Mouse (Mus musculus): ENCODE data around the gene Prkab2. TPM values are rescaled to one million over a fixed set of nuclear protein-coding genes. Genes with fewer than 3 reads are reported as not detected.

Gene Prkab2
- polyA plus RNA-seq (2016; fragmentation: Nextera tagmentation; extraction: Ambion mirVana), result 24.6 and 25.1 TPM in 2 replicates

DNA sequence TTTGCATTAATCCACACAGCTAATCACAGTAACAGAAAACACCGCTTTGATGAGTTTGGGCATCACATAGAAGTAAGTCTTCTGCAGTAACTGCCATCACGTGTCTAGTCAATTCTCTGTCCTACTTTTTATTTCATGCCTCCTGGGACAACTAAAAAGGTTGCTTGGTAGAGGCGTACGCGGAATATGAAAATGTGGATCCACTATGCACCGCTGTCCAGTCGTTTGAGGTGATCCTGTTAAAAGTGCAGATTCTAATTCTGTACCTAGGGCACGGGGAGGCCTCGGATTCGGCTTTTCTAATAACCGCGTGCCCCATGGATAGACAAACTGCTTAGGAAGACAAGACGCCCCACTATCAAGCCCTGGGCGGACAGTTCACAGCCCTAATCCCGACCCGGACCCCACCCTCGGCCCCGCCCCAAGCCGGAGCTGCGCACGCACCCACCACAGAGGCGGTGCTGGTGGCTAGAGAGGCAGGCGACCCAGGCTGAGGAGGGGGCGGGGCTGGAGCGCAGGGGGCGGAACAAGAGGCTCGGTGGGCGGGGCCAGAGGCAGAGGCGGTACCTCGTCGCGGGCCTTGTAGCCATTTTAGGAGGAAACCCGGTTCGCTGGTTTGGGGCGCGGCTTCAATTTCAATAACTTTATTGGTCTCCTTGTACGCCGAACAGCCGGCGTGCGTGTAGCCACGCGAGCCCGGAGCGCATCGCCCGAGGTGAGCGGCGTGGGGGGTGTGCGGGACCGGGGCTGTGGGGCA, at the start of gene Prkab2:
Prkab2 (plus strand) TSS at position 539 of the 757 bp plus-strand sequence.
- Histone ChIP-seq H3K9ac (peak within 1 kb of the TSS; percentile 82), H3K27me3 (replicated peaks) (no peaks in the 10 kb centered on the region), H3K9me3 (replicated peaks) (peaks cover 4% of the 10 kb centered on the region), H3K4me2 (peak within 1 kb of the TSS; percentile 80), H3K4me1 (replicated peaks) (peaks cover 32% of the 10 kb centered on the region), H3K27ac (ENCODE audit: poor library complexity, severe bottlenecking) (peak within 1 kb of the TSS; percentile 72), H3K4me3 (peak within 1 kb of the TSS; percentile 83), H3K36me3 (peaks cover 8% of the 10 kb centered on the region)
- peak; percentile 96 for ATAC-seq (ENCODE audit: insufficient number of reproducible peaks, low FRiP score)
- WGBS, result 2% methylated on average over 51 of the region's 51 CpGs

GRCm38 (mm10) chr3:97609201-97609844, 48.7 kb upstream of the Prkab2 start:
- Histone ChIP-seq H3K4me1 (replicated peaks) (peaks cover 11% of the 10 kb centered on the region; the same call in 1 of the 2 replicates), H3K36me3 (no peaks in the 10 kb centered on the region), H3K9me3 (replicated peaks) (no peaks in the 10 kb centered on the region), H3K9ac (peak overlapping the region; percentile 82), H3K27me3 (replicated peaks) (0 out of 2 replicates have a peak, but pooled peaks cover 3% of the 10 kb centered on the region), H3K4me3 (peak overlapping the region; percentile 68), H3K4me2 (peak overlapping the region; percentile 86), H3K27ac (ENCODE audit: poor library complexity, severe bottlenecking) (peak overlapping the region; percentile 83)
- WGBS, result 3% methylated on average over 20 of the region's 20 CpGs
- peak; percentile 47 for ATAC-seq (ENCODE audit: insufficient number of reproducible peaks, low FRiP score)

- 0 out of 2 replicates have a peak, but pooled peaks cover 3% of the 10 kb centered on the region for H3K27me3 ChIP-seq (replicated peaks)
- H3K36me3 ChIP-seq, result no peaks in the 10 kb centered on the region
- H3K4me1 ChIP-seq (replicated peaks), result peaks cover 11% of the 10 kb centered on the region; the same call in 1 of the 2 replicates
- peak within 1 kb of the TSS; percentile 83 for H3K27ac ChIP-seq (ENCODE audit: poor library complexity, severe bottlenecking)
- under 1% methylated on average over 56 of the region's 56 CpGs for WGBS
- H3K4me3 ChIP-seq, result peak within 1 kb of the TSS; percentile 68
- H3K4me2 ChIP-seq, result peak within 1 kb of the TSS; percentile 86
- H3K9me3 ChIP-seq (replicated peaks), result no peaks in the 10 kb centered on the region
- peak; percentile 91 for ATAC-seq (ENCODE audit: insufficient number of reproducible peaks, low FRiP score)
- H3K9ac ChIP-seq, result peak within 1 kb of the TSS; percentile 82
These were observed 48.1 kb upstream of the Prkab2 start, which contains the start of gene Chd1l for GRCm38 (mm10) chr3:97609845-97610410. Chd1l (minus strand) TSS chr3:97610203.

DNA sequence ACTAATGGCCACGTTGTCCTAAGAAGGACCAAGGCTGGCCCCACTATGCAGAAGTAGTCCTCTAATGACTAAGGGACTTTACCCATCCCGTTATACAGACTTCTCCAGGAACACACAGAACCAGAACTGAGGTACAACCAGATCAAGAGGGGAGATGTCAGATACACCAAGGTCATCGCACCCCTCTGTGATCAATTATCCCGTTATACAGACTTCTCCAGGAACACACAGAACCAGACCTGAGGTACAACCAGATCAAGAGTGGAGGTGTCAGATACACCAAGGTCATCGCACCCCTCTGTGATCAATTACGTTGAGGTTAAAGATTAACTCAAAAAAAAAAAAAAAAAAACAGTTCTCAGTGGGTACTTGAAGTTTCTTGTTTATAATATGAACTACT, 47.0 kb upstream of the Prkab2 start:
- ATAC-seq (ENCODE audit: insufficient number of reproducible peaks, low FRiP score), result no peak
- Histone ChIP-seq H3K9me3 (replicated peaks) (no peaks in the 10 kb centered on the region), H3K4me3 (no peak overlapping the region), H3K4me2 (no peak overlapping the region), H3K36me3 (no peaks in the 10 kb centered on the region), H3K27me3 (replicated peaks) (0 out of 2 replicates have a peak, but pooled peaks cover 3% of the 10 kb centered on the region), H3K9ac (no peak overlapping the region), H3K4me1 (replicated peaks) (peaks cover 11% of the 10 kb centered on the region; the same call in 1 of the 2 replicates), H3K27ac (ENCODE audit: poor library complexity, severe bottlenecking) (no peak overlapping the region)
- WGBS, result 88% methylated on average over 6 of the region's 6 CpGs

DNA sequence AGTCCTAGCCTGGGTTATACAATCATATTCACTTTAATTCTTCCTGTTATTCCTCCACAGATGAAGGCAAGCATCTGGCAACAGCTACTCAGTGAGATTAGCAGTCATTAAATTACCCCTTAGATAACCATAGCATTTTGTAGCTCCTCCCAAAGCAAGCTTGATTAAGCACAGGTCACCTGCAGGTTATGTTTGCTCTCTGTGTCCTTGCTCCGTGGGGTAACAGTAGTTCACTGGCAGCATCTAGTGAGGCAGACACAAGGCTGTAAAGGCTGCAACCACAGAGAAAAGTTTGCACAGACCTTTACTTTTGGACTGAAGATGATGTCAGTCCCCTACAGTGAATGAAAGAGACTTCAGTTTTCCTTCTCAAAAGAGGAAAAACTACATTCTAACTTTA, 42.8 kb upstream of the Prkab2 start:
- H3K9ac ChIP-seq, result no peak overlapping the region
- ATAC-seq (ENCODE audit: insufficient number of reproducible peaks, low FRiP score), result no peak
- H3K4me1 ChIP-seq (replicated peaks), result peaks cover 6% of the 10 kb centered on the region; the same call in 1 of the 2 replicates
- no peak overlapping the region for H3K27ac ChIP-seq (ENCODE audit: poor library complexity, severe bottlenecking)
- 0 out of 2 replicates have a peak, but pooled peaks cover 3% of the 10 kb centered on the region for H3K27me3 ChIP-seq (replicated peaks)
- no peak overlapping the region for H3K4me3 ChIP-seq
- no peaks in the 10 kb centered on the region for H3K36me3 ChIP-seq
- no peak overlapping the region for H3K4me2 ChIP-seq
- WGBS, result 29% methylated on average over 1 of the region's 1 CpGs
- no peaks in the 10 kb centered on the region for H3K9me3 ChIP-seq (replicated peaks)

GRCm38 (mm10) chr3:97615933-97616332, 42.1 kb upstream of the Prkab2 start:
- Histone ChIP-seq H3K27ac (ENCODE audit: poor library complexity, severe bottlenecking) (no peak overlapping the region), H3K4me1 (replicated peaks) (0 out of 2 replicates have a peak, but pooled peaks cover 3% of the 10 kb centered on the region), H3K4me3 (no peak overlapping the region), H3K4me2 (no peak overlapping the region), H3K36me3 (no peaks in the 10 kb centered on the region), H3K9me3 (replicated peaks) (no peaks in the 10 kb centered on the region), H3K9ac (no peak overlapping the region), H3K27me3 (replicated peaks) (0 out of 2 replicates have a peak, but pooled peaks cover 3% of the 10 kb centered on the region)
- 78% methylated on average over 4 of the region's 4 CpGs for WGBS
- no peak for ATAC-seq (ENCODE audit: insufficient number of reproducible peaks, low FRiP score)

DNA sequence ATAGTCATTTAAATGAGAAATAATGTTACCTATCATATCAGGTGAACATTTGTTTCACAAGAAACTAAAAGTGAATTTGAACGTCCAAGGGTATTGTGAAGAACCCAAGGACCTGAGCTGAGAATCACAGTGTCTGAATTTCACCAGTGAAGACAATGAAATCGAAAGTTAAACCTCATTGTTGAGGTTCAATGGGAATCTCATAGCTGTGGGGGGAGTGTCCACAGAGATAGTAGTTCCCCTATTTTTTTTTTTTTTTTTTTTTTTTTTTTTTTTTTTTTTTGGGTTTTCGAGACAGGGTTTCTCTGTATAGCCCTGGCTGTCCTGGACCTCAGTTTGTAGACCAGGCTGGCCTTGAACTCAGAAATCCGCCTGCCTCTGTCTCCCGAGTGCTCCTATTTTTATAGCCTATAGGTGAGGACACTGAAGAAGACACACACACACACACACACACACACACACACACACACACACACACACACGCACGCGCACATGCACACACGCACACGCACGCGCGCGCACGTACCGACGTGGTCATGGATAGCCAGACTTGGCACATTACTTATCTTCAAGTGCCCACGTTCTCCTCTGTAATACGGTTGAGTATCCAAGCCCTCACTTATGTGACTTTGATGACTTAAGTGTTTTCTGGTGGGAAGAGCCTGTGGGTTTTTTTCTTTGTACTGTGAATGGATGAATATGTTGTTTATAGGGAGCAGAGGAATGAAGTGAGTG, 40.7 kb upstream of the Prkab2 start:
- 0 out of 2 replicates have a peak, but pooled peaks cover 3% of the 10 kb centered on the region for H3K27me3 ChIP-seq (replicated peaks)
- H3K4me2 ChIP-seq, result no peak overlapping the region
- no peaks in the 10 kb centered on the region for H3K36me3 ChIP-seq
- ATAC-seq (ENCODE audit: insufficient number of reproducible peaks, low FRiP score), result no peak
- no peak overlapping the region for H3K27ac ChIP-seq (ENCODE audit: poor library complexity, severe bottlenecking)
- no peak overlapping the region for H3K4me3 ChIP-seq
- 0 out of 2 replicates have a peak, but pooled peaks cover 3% of the 10 kb centered on the region for H3K4me1 ChIP-seq (replicated peaks)
- WGBS, result 88% methylated on average over 18 of the region's 19 CpGs
- H3K9me3 ChIP-seq (replicated peaks), result no peaks in the 10 kb centered on the region
- H3K9ac ChIP-seq, result no peak overlapping the region

GRCm38 (mm10) chr3:97617899-97618298, 40.1 kb upstream of the Prkab2 start:
- Histone ChIP-seq H3K4me2 (no peak overlapping the region), H3K4me3 (no peak overlapping the region), H3K36me3 (no peaks in the 10 kb centered on the region), H3K9me3 (replicated peaks) (no peaks in the 10 kb centered on the region), H3K9ac (no peak overlapping the region), H3K4me1 (replicated peaks) (0 out of 2 replicates have a peak, but pooled peaks cover 3% of the 10 kb centered on the region), H3K27ac (ENCODE audit: poor library complexity, severe bottlenecking) (no peak overlapping the region), H3K27me3 (replicated peaks) (no peaks in the 10 kb centered on the region)
- 80% methylated on average over 8 of the region's 8 CpGs for WGBS
- ATAC-seq (ENCODE audit: insufficient number of reproducible peaks, low FRiP score), result no peak

- Histone ChIP-seq H3K4me1 (replicated peaks) (0 out of 2 replicates have a peak, but pooled peaks cover 3% of the 10 kb centered on the region), H3K9me3 (replicated peaks) (no peaks in the 10 kb centered on the region), H3K27me3 (replicated peaks) (no peaks in the 10 kb centered on the region), H3K27ac (ENCODE audit: poor library complexity, severe bottlenecking) (no peak overlapping the region), H3K36me3 (no peaks in the 10 kb centered on the region), H3K4me2 (no peak overlapping the region), H3K9ac (no peak overlapping the region), H3K4me3 (no peak overlapping the region)
- no peak for ATAC-seq (ENCODE audit: insufficient number of reproducible peaks, low FRiP score)
- 84% methylated on average over 4 of the region's 4 CpGs for WGBS
These were observed 37.3 kb upstream of the Prkab2 start for GRCm38 (mm10) chr3:97620657-97621056.

DNA sequence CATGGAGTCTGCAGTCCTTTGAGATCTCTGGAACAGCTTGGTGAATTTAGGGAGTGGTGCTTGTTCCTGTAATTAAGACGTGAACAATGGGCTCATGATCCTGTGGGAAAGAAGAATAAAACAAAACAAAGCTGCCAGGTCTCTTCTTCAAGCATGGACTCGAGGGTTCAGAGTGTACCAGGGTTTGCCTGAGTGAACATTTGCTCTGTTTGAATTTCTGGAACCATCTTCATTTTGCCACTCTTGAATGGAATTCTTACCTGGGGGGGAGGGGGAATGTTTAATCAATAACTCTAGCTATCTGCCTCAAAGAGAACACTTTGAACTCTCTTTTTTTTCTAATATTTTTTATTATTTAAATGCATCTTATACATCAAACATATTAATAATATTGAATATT, 33.4 kb upstream of the Prkab2 start:
- no peak overlapping the region for H3K27ac ChIP-seq (ENCODE audit: poor library complexity, severe bottlenecking)
- no peak overlapping the region for H3K4me2 ChIP-seq
- no peaks in the 10 kb centered on the region for H3K9me3 ChIP-seq (replicated peaks)
- no peak overlapping the region for H3K4me3 ChIP-seq
- ATAC-seq (ENCODE audit: insufficient number of reproducible peaks, low FRiP score), result no peak
- H3K27me3 ChIP-seq (replicated peaks), result no peaks in the 10 kb centered on the region
- 44% methylated on average over 2 of the region's 2 CpGs for WGBS
- no peaks in the 10 kb centered on the region for H3K36me3 ChIP-seq
- H3K9ac ChIP-seq, result no peak overlapping the region
- peaks cover 5% of the 10 kb centered on the region; the same call in 1 of the 2 replicates for H3K4me1 ChIP-seq (replicated peaks)

All from heart, embryonic 12.5 days (tissue).